Mouse (Mus musculus) liver, embryonic 11.5 days (tissue): ENCODE data around the gene Zfp599. TPM values are rescaled to one million over a fixed set of nuclear protein-coding genes. Genes with fewer than 3 reads are reported as not detected.
"Not testable (repeated sequence)": the region's sequence is repeated elsewhere in the genome, so short reads cannot be mapped to it uniquely, and the experiment has no call there.

Experiments
- ATAC-seq: fragments of 200-750 bp; cut with Nextera tagmentation; replicated peaks from 2 replicates; pipeline ENCODE4 v1.8.0; 2017; ENCODE audit warnings: moderate number of reproducible peaks, mild to moderate bottlenecking, moderate TSS enrichment, moderate library complexity; ENCODE audit not compliant: low FRiP score
- DNase-seq: peaks from one replicate; pipeline ENCODE4 v3.0.0-alpha.2; 2017; ENCODE audit warnings: low spot score
- H3K27ac ChIP-seq: fragments of 300-500 bp; sonication (generic); 2 replicates; pipeline ENCODE4 v1.5.1; 2014; ENCODE audit warnings: mild to moderate bottlenecking, low read depth, low read length, control low read depth
- H3K27me3 ChIP-seq: fragments of 300-500 bp; sonication (generic); replicated peaks from 2 replicates; pipeline ENCODE4 v1.6.1; 2014; ENCODE audit warnings: low read length, mixed read lengths; ENCODE audit not compliant: control insufficient read depth, insufficient read depth
- H3K36me3 ChIP-seq: fragments of 300-500 bp; sonication (generic); 2 replicates; pipeline ENCODE4 v1.6.1; 2014; ENCODE audit warnings: mild to moderate bottlenecking, low read length, moderate library complexity, mixed read lengths; ENCODE audit not compliant: control insufficient read depth, insufficient read depth
- H3K4me1 ChIP-seq: fragments of 300-500 bp; sonication (generic); replicated peaks from 2 replicates; pipeline ENCODE4 v1.6.1; 2014; ENCODE audit warnings: low read length, mixed read lengths; ENCODE audit not compliant: control insufficient read depth, insufficient read depth
- H3K4me2 ChIP-seq: fragments of 300-500 bp; sonication (generic); 2 replicates; pipeline ENCODE4 v1.6.1; 2014; ENCODE audit warnings: mild to moderate bottlenecking, control low read depth, moderate library complexity
- H3K4me3 ChIP-seq: fragments of 300-500 bp; sonication (generic); 2 replicates; pipeline ENCODE4 v1.5.1; 2014; ENCODE audit warnings: low read depth, low read length, control low read depth
- H3K9ac ChIP-seq: fragments of 300-500 bp; sonication (generic); 2 replicates; pipeline ENCODE4 v1.6.1; 2014; ENCODE audit warnings: low read depth, low read length, control low read depth
- H3K9me3 ChIP-seq: fragments of 300-500 bp; sonication (generic); 2 replicates; pipeline ENCODE4 v1.6.1; 2016; ENCODE audit warnings: low read length, inconsistent platforms, mixed read lengths; ENCODE audit not compliant: control insufficient read depth
- WGBS: fragments of 180-500 bp; shearing (Covaris S2); extraction: QIAGEN DNeasy Blood & Tissue Kit; methylation state at CpG from one replicate; pipeline ENCODE4 v1.1.7; 2014; 5-methylcytosine and 5-hydroxymethylcytosine counted together
- polyA plus RNA-seq: library from polyadenylated mRNA; unstranded; fragments of >200 nt; fragmentation: Nextera tagmentation; extraction: Ambion mirVana; gene quantifications from 2 replicates; pipeline ENCODE4 v1.2.1, GENCODE M21; 2014

Gene Zfp599
- polyA plus RNA-seq, result 4.8 and 5.0 TPM in 2 replicates

DNA sequence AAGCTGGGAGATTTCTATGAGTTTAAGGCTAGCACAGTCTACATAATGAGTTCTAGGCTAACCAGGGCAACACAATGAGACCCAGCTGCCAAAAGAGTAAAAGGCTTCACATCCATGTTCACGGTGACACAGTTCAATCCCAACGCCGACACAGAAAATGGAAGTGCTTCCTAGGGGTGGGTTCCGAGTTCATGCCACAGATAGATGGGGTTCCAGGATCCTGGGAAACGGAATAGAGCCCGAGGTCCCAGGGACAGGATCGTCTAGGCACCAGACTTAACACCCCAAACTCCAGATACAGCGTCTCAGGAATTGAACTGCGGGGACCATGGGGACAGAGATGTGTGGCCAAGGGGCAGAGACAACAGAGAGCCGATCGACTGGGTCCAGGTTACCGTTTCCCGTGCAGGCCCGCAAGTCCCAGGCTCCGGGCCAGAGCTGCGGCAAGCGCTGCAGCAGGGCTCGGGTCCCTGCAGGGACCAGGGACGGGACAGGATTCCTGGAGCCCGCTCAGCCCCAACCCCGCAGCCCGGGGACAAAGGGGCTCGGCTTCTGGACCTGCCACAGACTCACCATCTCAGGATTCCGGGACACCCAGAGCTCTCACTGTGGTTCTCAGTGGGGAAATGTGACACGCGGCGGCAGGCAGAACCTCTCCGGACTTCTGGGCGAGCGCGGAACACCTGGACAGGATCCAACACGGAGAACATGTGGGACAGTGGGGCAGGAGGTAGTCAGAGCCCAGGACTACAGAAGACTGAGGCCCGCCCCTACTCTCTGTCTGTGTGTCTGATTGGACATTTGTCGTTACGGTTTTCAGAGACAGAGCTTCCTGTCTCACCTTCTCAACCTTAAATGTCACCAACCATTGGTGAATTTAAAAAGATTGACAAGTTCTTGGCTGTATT is at the start of gene Zfp599:
Zfp599 (minus strand) TSS at position 712 of the 908 bp plus-strand sequence.
- ATAC-seq (peak; percentile 99), DNase-seq (peak; percentile 76)
- whole genome bisulfite sequencing, result 2% methylated on average over 35 of the region's 35 CpGs
- Histone ChIP-seq H3K27me3 (no peaks in the 10 kb centered on the region), H3K4me2 (peak within 1 kb of the TSS; percentile 85), H3K27ac (no peak within 1 kb of the TSS), H3K4me3 (peak within 1 kb of the TSS; percentile 87), H3K4me1 (no peaks in the 10 kb centered on the region), H3K36me3 (peaks cover 14% of the 10 kb centered on the region), H3K9me3 (peaks cover 3% of the 10 kb centered on the region; the same call in 1 of the 2 replicates), H3K9ac (peak within 1 kb of the TSS; percentile 82)

DNA sequence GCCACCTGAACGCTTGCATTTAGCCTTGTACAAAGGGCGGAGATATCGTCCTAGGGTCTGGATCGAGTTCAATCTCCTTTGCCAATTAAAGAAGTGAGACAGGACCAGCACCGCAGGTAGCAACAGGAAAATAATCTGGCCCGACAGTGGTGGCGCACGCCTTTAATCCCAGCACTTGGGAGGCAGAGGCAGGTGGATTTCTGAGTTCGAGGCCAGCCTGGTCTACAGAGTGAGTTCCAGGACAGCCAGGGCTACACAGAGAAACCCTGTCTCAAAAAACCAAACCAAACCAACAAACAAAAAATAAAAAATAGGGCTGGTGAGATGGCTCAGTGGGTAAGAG is 48.2 kb upstream of the Zfp599 start:
- H3K9me3 ChIP-seq, H3K36me3 ChIP-seq, DNase-seq, H3K4me1 ChIP-seq, H3K27me3 ChIP-seq: not testable (repeated sequence)
- peak overlapping the region; percentile 19; the same call in 1 of the 2 replicates for H3K27ac ChIP-seq
- ATAC-seq, result peak; percentile 51
- peak overlapping the region; percentile 95 for H3K9ac ChIP-seq
- WGBS, result 11% methylated on average over 9 of the region's 9 CpGs
- peak overlapping the region; percentile 83 for H3K4me2 ChIP-seq
- H3K4me3 ChIP-seq, result peak overlapping the region; percentile 96

GRCm38 (mm10) chr9:22307156-22307919 is 47.6 kb upstream of the Zfp599 start, which contains the start of gene Zfp810:
Zfp810 (minus strand) TSS chr9:22307648.
- DNase-seq (peak; percentile 92), ATAC-seq (peak; percentile 100)
- H3K4me2 ChIP-seq, result peak within 1 kb of the TSS; percentile 83
- H3K27ac ChIP-seq, result peak within 1 kb of the TSS; percentile 39; the same call in 1 of the 2 replicates
- peak within 1 kb of the TSS; percentile 95 for H3K9ac ChIP-seq
- peaks cover 10% of the 10 kb centered on the region for H3K36me3 ChIP-seq
- H3K4me3 ChIP-seq, result peak within 1 kb of the TSS; percentile 96
- under 1% methylated on average over 56 of the region's 56 CpGs for WGBS
- H3K4me1 ChIP-seq, result no peaks in the 10 kb centered on the region
- H3K27me3 ChIP-seq, result no peaks in the 10 kb centered on the region
- H3K9me3 ChIP-seq, result no peaks in the 10 kb centered on the region; the same call in 1 of the 2 replicates

DNA sequence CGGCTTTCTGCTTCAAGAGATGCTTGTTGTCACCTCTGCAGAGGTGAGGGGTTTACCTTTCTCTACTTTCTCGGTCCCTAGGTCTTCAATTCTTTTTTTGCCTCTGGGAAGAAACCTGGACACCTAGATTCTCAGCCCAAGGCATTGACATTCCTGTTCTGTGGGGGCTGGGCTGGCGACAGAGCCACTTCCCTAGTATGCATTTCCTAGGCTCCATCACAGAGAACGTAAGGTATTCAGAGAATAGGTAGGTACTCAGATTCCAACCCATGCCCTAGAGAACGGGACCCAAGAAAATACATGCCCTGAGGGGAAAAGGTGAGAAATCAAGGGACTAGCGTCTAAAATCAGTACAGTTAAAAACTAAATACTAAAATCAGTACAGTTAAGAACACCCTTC is 47.0 kb upstream of the Zfp599 start:
- Histone ChIP-seq H3K36me3 (peaks cover 10% of the 10 kb centered on the region), H3K4me3 (peak overlapping the region; percentile 96), H3K4me2 (peak overlapping the region; percentile 83), H3K27ac (no peak overlapping the region), H3K27me3 (no peaks in the 10 kb centered on the region), H3K9ac (peak overlapping the region; percentile 95), H3K4me1 (no peaks in the 10 kb centered on the region), H3K9me3 (no peaks in the 10 kb centered on the region; the same call in 1 of the 2 replicates)
- peak; percentile 42 for DNase-seq
- 22% methylated on average over 6 of the region's 6 CpGs for WGBS
- ATAC-seq, result no peak

GRCm38 (mm10) chr9:22302199-22302598 is 42.5 kb upstream of the Zfp599 start:
- Histone ChIP-seq H3K36me3 (peaks cover 26% of the 10 kb centered on the region), H3K9ac (no peak overlapping the region), H3K4me1 (no peaks in the 10 kb centered on the region), H3K27ac (no peak overlapping the region), H3K9me3 (no peaks in the 10 kb centered on the region), H3K4me3 (no peak overlapping the region), H3K27me3 (no peaks in the 10 kb centered on the region), H3K4me2 (no peak overlapping the region)
- WGBS, result 69% methylated on average over 1 of the region's 1 CpGs
- DNase-seq, result no peak
- no peak for ATAC-seq

DNA sequence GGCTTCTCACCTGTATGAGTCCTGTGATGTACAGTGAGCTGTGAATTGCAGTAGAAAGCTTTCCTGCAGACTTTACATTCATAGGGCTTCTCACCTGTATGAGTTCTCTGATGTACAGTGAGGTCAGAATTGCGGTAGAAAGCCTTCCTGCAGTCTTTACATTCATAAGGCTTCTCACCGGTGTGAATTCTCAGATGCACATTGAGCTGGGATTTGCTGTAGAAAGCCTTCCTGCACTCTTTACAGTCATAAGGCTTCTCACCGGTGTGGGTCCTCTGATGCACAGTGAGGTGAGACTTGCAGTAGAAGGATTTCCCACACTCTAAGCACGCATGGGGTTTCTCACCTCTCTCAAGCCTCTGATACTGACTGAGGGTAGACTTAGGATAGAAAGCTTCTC is 19.0 kb upstream of the Zfp599 start:
- Histone ChIP-seq H3K4me3 (no peak overlapping the region), H3K4me1 (no peaks in the 10 kb centered on the region), H3K9ac (no peak overlapping the region), H3K9me3 (peaks cover 47% of the 10 kb centered on the region), H3K27ac (no peak overlapping the region), H3K36me3 (peaks cover 72% of the 10 kb centered on the region), H3K4me2 (no peak overlapping the region), H3K27me3 (no peaks in the 10 kb centered on the region)
- WGBS, result 92% methylated on average over 4 of the region's 4 CpGs
- ATAC-seq (no peak), DNase-seq (no peak)

DNA sequence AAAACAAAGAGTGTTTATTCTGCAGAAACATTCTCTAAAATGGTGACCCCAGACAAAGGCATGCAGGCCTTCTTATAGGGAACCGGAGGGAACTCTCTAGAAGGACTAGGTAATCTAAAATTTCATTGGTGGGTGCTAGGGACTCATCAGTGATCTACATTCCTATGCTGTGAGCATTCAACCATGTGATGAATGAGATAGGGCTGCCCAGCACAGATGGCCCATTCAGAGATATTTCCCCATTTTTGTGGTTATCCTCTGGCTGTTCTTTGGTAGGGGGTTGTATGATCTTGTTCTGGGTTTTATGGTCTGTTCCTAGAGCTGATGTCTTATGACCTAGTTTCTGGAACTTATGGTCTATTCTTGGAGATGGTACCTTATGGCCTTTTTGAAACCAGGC is 9.2 kb upstream of the Zfp599 start:
- ATAC-seq, result no peak

DNA sequence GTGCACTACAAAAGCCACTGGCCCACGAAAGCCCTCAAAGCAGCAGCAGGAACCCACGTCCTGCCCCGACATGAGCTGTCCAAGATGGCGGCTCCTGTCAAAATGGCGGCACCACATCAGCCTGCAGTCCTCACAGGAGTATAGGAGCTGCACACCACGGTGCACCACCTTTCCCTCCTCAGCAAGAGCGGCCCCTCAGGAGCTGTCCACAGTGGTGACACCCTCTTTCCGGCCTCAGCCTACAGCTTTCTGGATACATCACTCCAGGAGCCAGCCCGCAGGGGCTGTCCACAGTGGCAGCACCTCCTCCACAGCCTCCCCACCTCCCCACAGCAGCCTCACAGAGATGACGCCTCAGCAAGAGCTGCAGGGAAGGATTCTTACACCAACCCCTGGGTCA is 2.9 kb upstream of the Zfp599 start:
- WGBS, result 85% methylated on average over 10 of the region's 10 CpGs
- ATAC-seq, result no peak
- no peaks in the 10 kb centered on the region for H3K27me3 ChIP-seq
- H3K9me3 ChIP-seq, result no peaks in the 10 kb centered on the region; the same call in 1 of the 2 replicates
- no peak overlapping the region for H3K4me3 ChIP-seq
- H3K4me1 ChIP-seq, result no peaks in the 10 kb centered on the region
- no peaks in the 10 kb centered on the region for H3K36me3 ChIP-seq
- H3K4me2 ChIP-seq, result no peak overlapping the region
- no peak overlapping the region for H3K9ac ChIP-seq
- no peak overlapping the region for H3K27ac ChIP-seq
- DNase-seq, result no peak

More for the DNA sequence above, 9.2 kb upstream of the Zfp599 start:
- Histone ChIP-seq H3K27ac (no peak overlapping the region), H3K9ac (no peak overlapping the region), H3K4me3 (no peak overlapping the region), H3K9me3 (no peaks in the 10 kb centered on the region; the same call in 1 of the 2 replicates), H3K4me2 (no peak overlapping the region), H3K4me1 (no peaks in the 10 kb centered on the region), H3K27me3 (no peaks in the 10 kb centered on the region), H3K36me3 (0 out of 2 replicates have a peak, but pooled peaks cover 2% of the 10 kb centered on the region)
- WGBS, result 88% methylated on average over 1 of the region's 1 CpGs
- no peak for DNase-seq
